Mouse (Mus musculus) embryonic facial prominence, embryonic 11.5 days (tissue): ENCODE data around the gene BC107364. TPM values are rescaled to one million over a fixed set of nuclear protein-coding genes. Genes with fewer than 3 reads are reported as not detected.
"Not testable (repeated sequence)": the region's sequence is repeated elsewhere in the genome, so short reads cannot be mapped to it uniquely, and the experiment has no call there.

ENCODE experiments used
- ATAC-seq: fragments of 200-750 bp; cut with Nextera tagmentation; replicated peaks from 2 replicates; pipeline ENCODE4 v1.8.0; 2017; ENCODE audit warnings: low read depth; ENCODE audit not compliant: insufficient number of reproducible peaks, low FRiP score, low TSS enrichment
- DNase-seq: peaks from one replicate; pipeline ENCODE4 v3.0.0-alpha.2; 2015; ENCODE audit warnings: low spot score
- H3K27ac ChIP-seq: fragments of 300-500 bp; sonication (generic); replicated peaks from 2 replicates; pipeline ENCODE4 v1.5.1; 2014; ENCODE audit warnings: mild to moderate bottlenecking, low read depth, low read length, control low read depth
- H3K27me3 ChIP-seq: fragments of 300-500 bp; sonication (generic); 2 replicates; pipeline ENCODE4 v1.6.1; 2014; ENCODE audit warnings: mild to moderate bottlenecking, low read length, moderate library complexity, mixed read lengths; ENCODE audit not compliant: control insufficient read depth, insufficient read depth
- H3K36me3 ChIP-seq: fragments of 300-500 bp; sonication (generic); replicated peaks from 2 replicates; pipeline ENCODE4 v1.6.1; 2014; ENCODE audit warnings: low read depth, mild to moderate bottlenecking, low read length, moderate library complexity, mixed read lengths; ENCODE audit not compliant: control insufficient read depth, insufficient read depth
- H3K4me1 ChIP-seq: fragments of 300-500 bp; sonication (generic); 2 replicates; pipeline ENCODE4 v1.6.1; 2014; ENCODE audit warnings: low read length, mixed read lengths; ENCODE audit not compliant: control insufficient read depth, insufficient read depth
- H3K4me2 ChIP-seq: fragments of 300-500 bp; sonication (generic); 2 replicates; pipeline ENCODE4 v1.6.1; 2014; ENCODE audit warnings: low read depth, mild to moderate bottlenecking, control low read depth, low read length, moderate library complexity
- H3K4me3 ChIP-seq: fragments of 300-500 bp; sonication (generic); 2 replicates; pipeline ENCODE4 v1.5.1; 2014; ENCODE audit warnings: low read depth, low read length, control low read depth
- H3K9ac ChIP-seq: fragments of 300-500 bp; sonication (generic); replicated peaks from 2 replicates; pipeline ENCODE4 v1.6.1; 2014; ENCODE audit warnings: mild to moderate bottlenecking, control low read depth, low read length
- H3K9me3 ChIP-seq: fragments of 300-500 bp; sonication (generic); replicated peaks from 2 replicates; pipeline ENCODE4 v1.6.1; 2016; ENCODE audit warnings: mild to moderate bottlenecking, low read length, inconsistent platforms, mixed read lengths; ENCODE audit not compliant: control insufficient read depth
- WGBS: fragments of 180-500 bp; shearing (Covaris S2); extraction: QIAGEN DNeasy Blood & Tissue Kit; methylation state at CpG from one replicate; pipeline ENCODE4 v1.1.7; 2014; 5-methylcytosine and 5-hydroxymethylcytosine counted together
- polyA plus RNA-seq: library from polyadenylated mRNA; unstranded; fragments of >200 nt; fragmentation: Nextera tagmentation; extraction: Ambion mirVana; gene quantifications from 2 replicates; pipeline ENCODE4 v1.2.1, GENCODE M21; 2014

Gene BC107364
- polyA plus RNA-seq, 1 experiment from 2014 or later, result not detected

DNA sequence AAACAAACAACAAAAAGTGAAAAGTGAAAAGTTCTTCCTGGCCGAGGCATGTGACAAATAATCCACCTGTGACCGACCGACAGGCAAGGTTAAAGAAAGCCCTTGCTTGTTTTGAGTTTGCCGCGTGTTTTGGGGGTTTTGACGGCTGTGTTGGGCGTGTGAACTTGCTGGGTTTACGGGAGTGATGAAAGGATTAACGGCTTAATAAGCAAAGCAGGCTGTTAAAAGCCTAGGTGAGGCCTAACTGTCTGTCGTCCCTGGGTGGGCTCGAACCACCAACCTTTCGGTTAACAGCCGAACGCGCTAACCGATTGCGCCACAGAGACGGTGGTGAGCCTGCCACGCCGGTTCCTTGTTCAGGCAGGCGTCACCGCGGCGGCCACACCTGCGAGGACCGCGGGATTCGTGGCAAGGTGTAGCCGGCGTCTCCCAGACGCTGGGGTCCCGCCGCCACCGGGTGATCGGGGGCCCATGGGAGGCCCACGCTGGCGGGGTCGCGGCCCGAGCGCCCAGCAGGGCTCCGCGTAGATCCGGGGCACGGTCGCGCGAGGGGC, 6.9 kb upstream of the BC107364 start:
- not testable (repeated sequence) for ATAC-seq, DNase-seq, H3K4me2 ChIP-seq, H3K9me3 ChIP-seq, H3K4me3 ChIP-seq, H3K4me1 ChIP-seq, H3K27me3 ChIP-seq, H3K9ac ChIP-seq, H3K36me3 ChIP-seq, H3K27ac ChIP-seq
- WGBS, result no CpG with 5 or more reads among the region's 48 CpGs

DNA sequence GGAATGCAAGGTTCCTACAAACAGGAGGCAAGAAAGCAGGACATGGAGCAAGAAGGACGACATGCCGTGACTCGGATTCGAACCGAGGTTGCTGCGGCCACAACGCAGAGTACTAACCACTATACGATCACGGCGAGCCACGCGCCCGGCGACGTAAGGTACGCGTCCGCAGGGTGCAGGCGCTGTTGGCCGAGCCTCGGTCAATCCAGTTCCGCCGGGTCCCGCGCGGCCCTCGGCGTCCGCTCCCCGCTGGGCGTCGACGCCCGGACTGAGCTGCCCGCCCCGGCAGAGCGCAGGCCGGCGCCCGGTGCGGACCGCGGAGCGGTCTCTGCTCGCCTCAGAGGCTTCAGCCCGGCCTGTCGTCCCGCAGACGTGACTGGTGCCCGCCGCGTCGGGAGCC, 5.9 kb upstream of the BC107364 start:
- H3K27me3 ChIP-seq, H3K36me3 ChIP-seq, H3K4me2 ChIP-seq, H3K9ac ChIP-seq, H3K4me3 ChIP-seq, H3K4me1 ChIP-seq, H3K27ac ChIP-seq, H3K9me3 ChIP-seq, DNase-seq: not testable (repeated sequence)
- 0 out of 2 replicates have a peak, but pooled peaks have one; percentile 17 for ATAC-seq
- no CpG with 5 or more reads among the region's 53 CpGs for WGBS

DNA sequence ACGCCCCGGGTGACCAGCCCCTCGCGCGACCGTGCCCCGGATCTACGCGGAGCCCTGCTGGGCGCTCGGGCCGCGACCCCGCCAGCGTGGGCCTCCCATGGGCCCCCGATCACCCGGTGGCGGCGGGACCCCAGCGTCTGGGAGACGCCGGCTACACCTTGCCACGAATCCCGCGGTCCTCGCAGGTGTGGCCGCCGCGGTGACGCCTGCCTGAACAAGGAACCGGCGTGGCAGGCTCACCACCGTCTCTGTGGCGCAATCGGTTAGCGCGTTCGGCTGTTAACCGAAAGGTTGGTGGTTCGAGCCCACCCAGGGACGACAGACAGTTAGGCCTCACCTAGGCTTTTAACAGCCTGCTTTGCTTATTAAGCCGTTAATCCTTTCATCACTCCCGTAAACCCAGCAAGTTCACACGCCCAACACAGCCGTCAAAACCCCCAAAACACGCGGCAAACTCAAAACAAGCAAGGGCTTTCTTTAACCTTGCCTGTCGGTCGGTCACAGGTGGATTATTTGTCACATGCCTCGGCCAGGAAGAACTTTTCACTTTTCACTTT, 847 bp downstream of the BC107364 start:
- not testable (repeated sequence) for H3K4me1 ChIP-seq, H3K9me3 ChIP-seq, ATAC-seq, H3K27me3 ChIP-seq, DNase-seq, H3K4me3 ChIP-seq, H3K27ac ChIP-seq, H3K36me3 ChIP-seq, H3K9ac ChIP-seq, H3K4me2 ChIP-seq
- WGBS, result no CpG with 5 or more reads among the region's 50 CpGs

DNA sequence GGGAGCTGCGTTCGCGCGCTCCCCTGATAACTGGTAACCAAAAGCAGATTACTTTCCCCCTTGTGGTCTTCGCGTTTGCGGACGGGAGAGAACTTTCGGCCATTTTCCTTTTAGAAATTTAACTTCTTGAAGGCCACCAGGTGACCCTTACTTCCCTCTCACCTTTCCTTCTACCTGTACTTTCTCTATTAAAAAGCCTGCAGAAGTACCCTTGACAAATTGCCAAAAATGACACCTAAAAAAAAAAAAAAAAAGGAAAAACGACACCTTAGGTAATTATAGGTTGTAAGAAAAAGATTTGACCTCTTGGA, 1.6 kb downstream of the BC107364 start:
- not testable (repeated sequence) for H3K9me3 ChIP-seq, H3K27ac ChIP-seq, DNase-seq, H3K27me3 ChIP-seq, H3K4me1 ChIP-seq, H3K9ac ChIP-seq, H3K4me3 ChIP-seq, H3K36me3 ChIP-seq, H3K4me2 ChIP-seq
- WGBS, result 0% methylated on average over 1 of the region's 10 CpGs
- ATAC-seq, result peak; percentile 39; the same call in 1 of the 2 replicates

DNA sequence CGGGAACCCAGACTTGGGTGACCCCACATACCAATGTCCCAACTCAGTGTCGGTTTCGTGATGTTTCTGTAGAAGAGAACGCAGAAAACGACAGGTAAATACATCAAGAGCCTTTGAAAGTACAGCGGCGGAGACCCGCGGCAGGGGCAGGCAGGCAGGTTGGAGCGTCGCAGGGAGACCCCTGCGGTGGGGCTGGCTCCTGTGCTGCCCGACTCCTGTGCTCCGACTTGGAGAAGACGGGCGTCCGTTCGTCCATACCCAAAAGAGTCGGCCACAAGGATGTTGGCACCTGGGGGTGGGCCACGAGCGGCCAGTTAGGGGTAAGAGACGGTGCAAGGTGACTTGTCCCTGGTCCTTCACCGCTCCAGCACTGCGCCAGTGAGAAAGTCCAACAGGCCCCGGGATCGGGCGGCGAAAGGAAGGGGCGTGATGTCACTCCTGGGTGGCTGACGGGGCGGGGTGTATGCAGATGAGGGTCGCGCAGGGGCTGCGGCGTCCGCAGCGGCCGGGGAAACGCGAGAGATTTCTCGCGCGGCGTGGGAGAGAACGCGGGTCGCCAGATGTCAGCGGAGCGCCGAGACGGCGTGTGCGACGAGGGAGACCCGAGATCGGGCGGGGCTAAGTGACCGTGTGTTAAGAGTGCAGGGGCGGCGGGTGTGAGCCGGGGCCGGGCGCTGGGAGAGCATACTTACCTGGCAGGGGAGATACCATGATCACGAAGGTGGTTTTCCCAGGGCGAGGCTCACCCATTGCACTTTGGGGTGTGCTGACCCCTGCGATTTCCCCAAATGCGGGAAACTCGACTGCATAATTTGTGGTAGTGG, 2.1 kb downstream of the BC107364 start:
- no CpG with 5 or more reads among the region's 68 CpGs for WGBS
- H3K27ac ChIP-seq, DNase-seq, H3K9me3 ChIP-seq, H3K4me1 ChIP-seq, H3K4me2 ChIP-seq, H3K27me3 ChIP-seq, H3K36me3 ChIP-seq, H3K4me3 ChIP-seq, H3K9ac ChIP-seq: not testable (repeated sequence)
- ATAC-seq, result peak; percentile 90

DNA sequence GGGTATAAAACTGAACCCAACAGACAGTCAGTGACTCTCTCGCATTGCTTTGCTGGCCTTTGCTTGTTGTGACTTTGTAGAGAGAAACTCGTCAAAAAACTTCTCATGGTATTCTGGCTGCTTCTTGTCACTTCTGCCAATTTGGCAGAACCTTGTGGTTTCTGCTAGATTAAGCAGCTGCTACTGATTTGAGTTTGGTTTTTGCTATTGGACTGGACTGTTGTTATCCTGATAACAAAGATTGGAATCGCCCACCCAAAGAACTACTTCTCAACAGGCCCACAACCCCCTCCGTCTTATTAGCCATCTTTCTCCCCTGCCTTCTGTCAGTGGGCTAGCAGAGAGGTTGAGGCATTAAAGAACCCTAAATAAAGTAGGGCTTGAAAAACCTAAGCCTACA, 6.7 kb downstream of the BC107364 start:
- no peak for DNase-seq
- Histone ChIP-seq H3K9me3 (no peaks in the 10 kb centered on the region), H3K9ac (no peak overlapping the region), H3K4me1 (no peaks in the 10 kb centered on the region), H3K4me2 (no peak overlapping the region), H3K36me3 (no peaks in the 10 kb centered on the region), H3K4me3 (no peak overlapping the region), H3K27ac (no peak overlapping the region), H3K27me3 (peaks cover 10% of the 10 kb centered on the region)
- no peak for ATAC-seq
- 84% methylated on average over 4 of the region's 4 CpGs for WGBS

DNA sequence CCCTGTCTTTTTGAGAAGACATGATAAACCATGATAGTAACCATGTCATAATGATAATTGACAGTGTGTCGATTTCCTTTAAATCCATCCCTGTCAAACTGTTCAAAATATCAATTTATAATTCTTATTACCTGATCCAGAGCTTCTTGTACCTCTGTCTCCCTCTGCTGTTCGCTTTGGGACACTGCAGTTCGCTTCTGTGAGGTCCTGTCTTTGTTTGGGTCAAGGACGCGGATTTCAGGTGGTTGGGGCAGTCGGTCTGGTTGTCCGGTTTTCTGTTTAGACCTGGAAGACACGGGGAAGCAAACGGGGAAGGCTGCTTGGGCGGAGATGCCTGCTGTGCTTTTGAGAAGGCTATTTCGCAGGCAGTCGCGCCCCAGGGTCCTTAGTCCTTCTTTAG, 11.5 kb downstream of the BC107364 start:
- Histone ChIP-seq H3K4me1 (no peaks in the 10 kb centered on the region), H3K27ac (no peak overlapping the region), H3K27me3 (peaks cover 13% of the 10 kb centered on the region), H3K9me3 (no peaks in the 10 kb centered on the region), H3K4me3 (peak overlapping the region; percentile 23), H3K36me3 (no peaks in the 10 kb centered on the region), H3K9ac (peak overlapping the region; percentile 46), H3K4me2 (peak overlapping the region; percentile 32)
- DNase-seq (peak; percentile 88), ATAC-seq (no peak)
- WGBS, result 0% methylated on average over 13 of the region's 13 CpGs

DNA sequence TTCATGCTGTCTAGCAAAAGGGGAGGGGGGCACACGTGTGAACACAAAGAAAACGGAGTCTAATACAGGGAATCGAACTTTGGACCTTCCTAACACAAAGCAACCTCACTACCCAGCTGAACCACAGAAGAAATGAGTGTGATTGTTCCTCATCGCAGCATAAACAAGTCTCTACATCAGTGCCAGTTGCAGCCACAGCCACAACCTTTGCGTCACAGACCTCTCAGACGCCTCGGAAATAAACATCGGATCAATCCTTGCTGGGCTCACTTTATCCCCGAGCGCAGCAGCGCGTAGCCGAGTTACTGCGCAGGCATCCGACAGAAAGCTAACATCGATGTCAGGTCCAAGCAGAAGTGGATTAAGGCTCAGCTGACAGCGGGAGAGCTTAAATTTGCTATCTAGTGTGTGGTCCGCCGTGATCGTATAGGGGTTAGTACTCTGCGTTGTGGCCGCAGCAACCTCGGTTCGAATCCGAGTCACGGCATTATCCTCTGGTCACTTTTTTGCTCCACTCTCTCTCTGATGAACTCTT, 16.5 kb downstream of the BC107364 start:
- Histone ChIP-seq H3K4me3 (peak overlapping the region; percentile 19), H3K4me1 (no peaks in the 10 kb centered on the region), H3K36me3 (no peaks in the 10 kb centered on the region), H3K9me3 (no peaks in the 10 kb centered on the region), H3K27ac (no peak overlapping the region), H3K27me3 (peaks cover 3% of the 10 kb centered on the region), H3K4me2 (peak overlapping the region; percentile 32), H3K9ac (no peak overlapping the region)
- ATAC-seq, result no peak; the same call in 1 of the 2 replicates
- peak; percentile 68 for DNase-seq
- under 1% methylated on average over 26 of the region's 26 CpGs for WGBS
